Mouse (Mus musculus) liver, embryonic 11.5 days (tissue): ENCODE measurements around the gene Htt. TPM values are rescaled to one million over a fixed set of nuclear protein-coding genes. Genes with fewer than 3 reads are reported as not detected.

Source experiments
- microRNA counts: library from miRNA; unstranded; fragments of <30 nt; microRNA quantifications from one replicate; lab custom pipeline; 2015
- microRNA-seq: library from miRNA; unstranded; fragments of <30 nt; microRNA quantifications from one replicate; pipeline ENCODE4, GENCODE M21; 2017; ENCODE audit warnings: borderline number of aligned reads
- polyA plus RNA-seq: library from polyadenylated mRNA; unstranded; fragments of >200 nt; fragmentation: Nextera tagmentation; extraction: Ambion mirVana; gene quantifications from 2 replicates; pipeline ENCODE4 v1.2.1, GENCODE M21; 2014

Gene Htt
- polyA plus RNA-seq, 1 experiment from 2014 or later: 18.9 TPM

MicroRNA genes within 50 kb of the gene (microRNA counts, 519-probe panel; counts per million panel counts)
- microRNA mmu-miR-467g (lab: Ali Mortazavi, UCI): not detected

Small RNA genes within 50 kb of the gene (microRNA-seq; reads per million reads assigned to microRNA genes)
- not detected for gene Mir467g

Other genes with a start within 250 kb of the Htt start
- gene Tnip2, start 247.7 kb upstream of the Htt start, polyA plus RNA-seq: 12.3 and 12.8 TPM in 2 replicates
- gene Sh3bp2, start 235.9 kb upstream of the Htt start, polyA plus RNA-seq: 5.2 and 8.4 TPM in 2 replicates
- 170 and 186 TPM in 2 replicates for gene Add1, start 188.1 kb upstream of the Htt start, polyA plus RNA-seq
- 103 and 127 TPM in 2 replicates for gene Mfsd10, start 124.5 kb upstream of the Htt start, polyA plus RNA-seq
- gene Nop14, start 101.6 kb upstream of the Htt start, polyA plus RNA-seq: 42.6 and 43.4 TPM in 2 replicates
- gene Grk4, start 101.4 kb upstream of the Htt start, polyA plus RNA-seq: 1.7 and 1.9 TPM in 2 replicates
- 0.48 and 0.95 TPM in 2 replicates for gene Msantd1, start 146.3 kb downstream of the Htt start, polyA plus RNA-seq
- gene Rgs12, start 187.7 kb downstream of the Htt start, polyA plus RNA-seq: 38.8 and 39.3 TPM in 2 replicates